Mouse (Mus musculus): Measurements from ENCODE around the gene Ccdc186.

DNA sequence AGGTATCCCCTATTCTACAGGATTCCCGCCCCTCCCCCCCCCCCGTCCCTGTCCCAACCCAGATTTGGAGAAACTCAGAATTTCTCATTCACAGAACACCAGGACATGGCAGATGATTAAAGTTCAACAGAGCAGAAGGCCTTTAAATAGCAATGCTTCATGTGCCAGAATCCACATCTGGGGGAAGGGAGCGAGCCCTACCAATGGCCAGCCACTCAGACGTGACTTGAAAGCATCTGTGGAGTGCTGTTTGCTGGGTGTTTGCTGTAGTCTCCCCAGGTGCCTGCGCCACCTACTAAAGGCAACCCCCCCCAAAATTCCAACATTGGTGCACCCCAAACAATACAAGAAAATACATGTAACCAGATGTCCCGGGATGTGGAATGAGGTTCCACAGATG lies 76.5 kb downstream of the Ccdc186 start:
- no peak for TF ChIP-seq CTCF (IDR thresholded peaks at IDR 0.05; ENCODE audit: borderline replicate concordance, insufficient read depth, low read depth, low read length)
- no peak for TF ChIP-seq POLR2A (IDR thresholded peaks at IDR 0.05; ENCODE audit: borderline replicate concordance, insufficient read depth, low read length)
